Mouse (Mus musculus): ENCODE measurements around the gene Hist1h4a.

The Hist1h4a gene

GRCm38 (mm10) chr13:23739069-23739921 lies 21.7 kb downstream of the Hist1h4a start:
- peak overlapping the region; percentile 81 for H3K4me3 ChIP-seq (replicated peaks; ENCODE audit: low read length)
- TF ChIP-seq POU5F1 (IDR thresholded peaks at IDR 0.05; ENCODE audit: borderline replicate concordance, low read length) (no peak), NANOG (IDR thresholded peaks at IDR 0.05; ENCODE audit: borderline replicate concordance, low read length) (0 out of 2 replicates have a peak, but pooled peaks have one; percentile 26), CTCF (conservative IDR thresholded peaks at IDR 0.05; ENCODE audit: low read length) (no peak)
- H3K4me1 ChIP-seq (replicated peaks; ENCODE audit: low read depth, low read length), result peaks cover 28% of the 10 kb centered on the region
- H3K36me3 ChIP-seq (ENCODE audit: insufficient read depth, low read length), result no peaks in the 10 kb centered on the region
- H3K9me3 ChIP-seq (ENCODE audit: low read length), result no peaks in the 10 kb centered on the region
- H3K27me3 ChIP-seq (ENCODE audit: insufficient read depth, low read length), result no peaks in the 10 kb centered on the region

GRCm38 (mm10) chr13:23738677-23739068 lies 22.4 kb downstream of the Hist1h4a start, which contains the start of gene Hist1h1c:
Hist1h1c (plus strand) TSS chr13:23738808.
- Histone ChIP-seq H3K27me3 (ENCODE audit: insufficient read depth, low read length) (no peaks in the 10 kb centered on the region), H3K4me3 (replicated peaks; ENCODE audit: low read length) (peak within 1 kb of the TSS; percentile 81), H3K36me3 (ENCODE audit: insufficient read depth, low read length) (no peaks in the 10 kb centered on the region), H3K9me3 (ENCODE audit: low read length) (no peaks in the 10 kb centered on the region), H3K4me1 (replicated peaks; ENCODE audit: low read depth, low read length) (peaks cover 22% of the 10 kb centered on the region)
- no peak for TF ChIP-seq CTCF (conservative IDR thresholded peaks at IDR 0.05; ENCODE audit: low read length)
- TF ChIP-seq POU5F1 (IDR thresholded peaks at IDR 0.05; ENCODE audit: borderline replicate concordance, low read length), result no peak
- no peak for TF ChIP-seq NANOG (IDR thresholded peaks at IDR 0.05; ENCODE audit: borderline replicate concordance, low read length)

DNA sequence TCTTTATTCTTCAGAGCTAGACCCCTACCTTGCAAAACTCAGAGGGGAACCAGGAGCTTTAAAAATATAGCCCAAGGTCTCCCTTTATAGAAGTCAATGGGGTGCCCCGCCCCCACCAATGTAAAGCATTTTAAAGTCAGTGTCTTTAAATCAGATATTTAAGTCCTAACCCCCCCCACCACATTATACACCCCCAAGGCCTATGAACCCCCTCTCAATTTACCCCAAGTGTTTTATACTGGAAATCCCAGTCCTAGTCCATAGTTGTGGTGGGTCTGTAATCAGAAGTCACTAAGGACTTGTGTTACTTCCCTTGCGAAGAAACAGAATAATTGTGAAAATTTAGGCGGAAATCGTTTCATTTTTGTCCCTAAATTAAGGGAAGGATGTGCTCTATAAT lies 23.0 kb downstream of the Hist1h4a start:
- H3K4me1 ChIP-seq (replicated peaks; ENCODE audit: low read depth, low read length), result peaks cover 16% of the 10 kb centered on the region
- no peak for TF ChIP-seq POU5F1 (IDR thresholded peaks at IDR 0.05; ENCODE audit: borderline replicate concordance, low read length)
- no peak for TF ChIP-seq NANOG (IDR thresholded peaks at IDR 0.05; ENCODE audit: borderline replicate concordance, low read length)
- no peak for TF ChIP-seq CTCF (conservative IDR thresholded peaks at IDR 0.05; ENCODE audit: low read length)

DNA sequence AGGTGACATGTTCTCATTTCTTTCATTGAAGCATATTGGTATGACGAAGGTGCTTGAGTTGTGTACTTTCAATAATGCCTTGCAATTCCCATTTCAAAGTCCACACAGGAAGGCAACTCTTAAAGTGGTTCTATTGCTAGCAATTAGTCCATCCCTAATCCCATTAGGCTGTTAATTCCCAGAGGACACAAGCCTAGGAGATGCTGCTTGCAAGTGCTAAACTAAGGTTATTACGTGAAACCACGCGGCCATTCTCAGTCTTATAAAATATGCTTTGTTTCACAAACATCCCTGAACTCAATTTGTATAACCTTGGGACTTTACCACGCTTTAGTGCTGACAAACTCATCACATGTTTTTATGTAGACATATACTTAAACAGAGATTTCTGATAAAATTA lies 23.9 kb downstream of the Hist1h4a start:
- no peaks in the 10 kb centered on the region for H3K36me3 ChIP-seq (ENCODE audit: insufficient read depth, low read length)
- no peaks in the 10 kb centered on the region for H3K9me3 ChIP-seq (ENCODE audit: low read length)
- H3K4me1 ChIP-seq (replicated peaks; ENCODE audit: low read depth, low read length), result peaks cover 13% of the 10 kb centered on the region
- no peak overlapping the region for H3K4me3 ChIP-seq (replicated peaks; ENCODE audit: low read length)
- H3K27me3 ChIP-seq (ENCODE audit: insufficient read depth, low read length), result no peaks in the 10 kb centered on the region
- TF ChIP-seq POU5F1 (IDR thresholded peaks at IDR 0.05; ENCODE audit: borderline replicate concordance, low read length) (no peak), CTCF (conservative IDR thresholded peaks at IDR 0.05; ENCODE audit: low read length) (no peak), NANOG (IDR thresholded peaks at IDR 0.05; ENCODE audit: borderline replicate concordance, low read length) (no peak)

More for the DNA sequence above, 23.0 kb downstream of the Hist1h4a start:
- Histone ChIP-seq H3K36me3 (ENCODE audit: insufficient read depth, low read length) (no peaks in the 10 kb centered on the region), H3K4me3 (replicated peaks; ENCODE audit: low read length) (peak overlapping the region; percentile 81), H3K9me3 (ENCODE audit: low read length) (no peaks in the 10 kb centered on the region), H3K27me3 (ENCODE audit: insufficient read depth, low read length) (no peaks in the 10 kb centered on the region)

DNA sequence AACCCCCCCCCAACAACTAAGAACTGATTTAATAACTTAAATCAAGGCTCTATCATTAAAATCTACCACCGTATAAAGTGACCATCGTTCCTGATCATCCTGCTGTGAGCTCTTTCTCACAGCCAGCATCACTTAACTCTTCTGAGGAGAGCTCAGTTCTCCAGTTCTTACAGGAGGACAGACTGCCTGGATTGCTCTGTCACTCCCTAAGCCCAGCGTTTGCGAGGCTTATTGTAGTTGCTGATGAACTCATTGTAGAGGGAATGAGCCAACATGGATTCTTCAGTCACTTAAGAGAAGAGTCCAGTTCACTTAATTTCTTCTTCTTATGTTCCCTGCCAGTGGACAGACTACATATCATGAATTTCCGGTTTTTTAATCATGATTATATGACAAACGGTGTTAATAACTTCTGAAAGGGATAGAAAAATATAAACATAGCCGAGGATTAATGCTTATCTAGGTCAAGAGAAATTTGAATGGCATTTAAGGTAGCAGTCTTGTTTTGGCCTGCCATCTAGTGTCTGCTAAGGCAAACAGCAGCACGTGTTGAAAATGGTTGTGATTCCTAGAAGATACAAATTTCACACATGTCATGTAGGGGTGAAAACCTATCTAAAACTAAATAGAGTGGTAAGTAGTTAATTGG lies 28.8 kb downstream of the Hist1h4a start:
- peaks cover 9% of the 10 kb centered on the region for H3K4me1 ChIP-seq (replicated peaks; ENCODE audit: low read depth, low read length)
- H3K4me3 ChIP-seq (replicated peaks; ENCODE audit: low read length), result no peak overlapping the region
- peaks cover 15% of the 10 kb centered on the region for H3K27me3 ChIP-seq (ENCODE audit: insufficient read depth, low read length)
- H3K36me3 ChIP-seq (ENCODE audit: insufficient read depth, low read length), result no peaks in the 10 kb centered on the region
- no peak for TF ChIP-seq NANOG (IDR thresholded peaks at IDR 0.05; ENCODE audit: borderline replicate concordance, low read length)
- TF ChIP-seq POU5F1 (IDR thresholded peaks at IDR 0.05; ENCODE audit: borderline replicate concordance, low read length), result no peak
- peak; percentile 68 for TF ChIP-seq CTCF (conservative IDR thresholded peaks at IDR 0.05; ENCODE audit: low read length)
- H3K9me3 ChIP-seq (ENCODE audit: low read length), result no peaks in the 10 kb centered on the region

DNA sequence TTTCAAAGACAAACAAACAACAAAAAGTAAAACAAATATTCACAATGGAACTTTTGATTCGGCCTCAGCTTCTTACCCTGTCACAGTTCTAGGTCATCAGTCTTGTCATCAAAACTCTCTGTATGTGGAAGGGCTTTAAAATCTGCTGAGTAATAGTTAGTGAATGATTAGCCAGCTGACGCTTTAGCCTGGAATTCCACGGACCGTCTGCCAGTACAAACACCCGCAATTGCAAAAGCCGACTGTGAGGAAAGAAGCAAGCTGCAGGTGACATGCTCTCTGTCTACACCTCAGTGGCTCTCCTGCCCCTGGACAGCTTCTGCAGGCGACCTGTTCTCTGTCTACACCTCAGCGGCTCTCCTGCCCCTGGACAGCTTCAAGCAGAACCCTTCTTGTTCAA lies 30.6 kb downstream of the Hist1h4a start:
- no peaks in the 10 kb centered on the region for H3K9me3 ChIP-seq (ENCODE audit: low read length)
- H3K4me3 ChIP-seq (replicated peaks; ENCODE audit: low read length), result no peak overlapping the region
- H3K27me3 ChIP-seq (ENCODE audit: insufficient read depth, low read length), result peaks cover 17% of the 10 kb centered on the region
- no peaks in the 10 kb centered on the region for H3K36me3 ChIP-seq (ENCODE audit: insufficient read depth, low read length)
- TF ChIP-seq POU5F1 (IDR thresholded peaks at IDR 0.05; ENCODE audit: borderline replicate concordance, low read length) (no peak), CTCF (conservative IDR thresholded peaks at IDR 0.05; ENCODE audit: low read length) (no peak), NANOG (IDR thresholded peaks at IDR 0.05; ENCODE audit: borderline replicate concordance, low read length) (no peak)
- H3K4me1 ChIP-seq (replicated peaks; ENCODE audit: low read depth, low read length), result peaks cover 5% of the 10 kb centered on the region; the same call in 1 of the 2 replicates

GRCm38 (mm10) chr13:23729706-23730105 lies 31.3 kb downstream of the Hist1h4a start:
- Histone ChIP-seq H3K4me3 (replicated peaks; ENCODE audit: low read length) (no peak overlapping the region), H3K27me3 (ENCODE audit: insufficient read depth, low read length) (peaks cover 17% of the 10 kb centered on the region), H3K9me3 (ENCODE audit: low read length) (no peaks in the 10 kb centered on the region), H3K36me3 (ENCODE audit: insufficient read depth, low read length) (no peaks in the 10 kb centered on the region), H3K4me1 (replicated peaks; ENCODE audit: low read depth, low read length) (peaks cover 5% of the 10 kb centered on the region; the same call in 1 of the 2 replicates)
- TF ChIP-seq CTCF (conservative IDR thresholded peaks at IDR 0.05; ENCODE audit: low read length), result no peak
- no peak for TF ChIP-seq POU5F1 (IDR thresholded peaks at IDR 0.05; ENCODE audit: borderline replicate concordance, low read length)
- no peak for TF ChIP-seq NANOG (IDR thresholded peaks at IDR 0.05; ENCODE audit: borderline replicate concordance, low read length)

DNA sequence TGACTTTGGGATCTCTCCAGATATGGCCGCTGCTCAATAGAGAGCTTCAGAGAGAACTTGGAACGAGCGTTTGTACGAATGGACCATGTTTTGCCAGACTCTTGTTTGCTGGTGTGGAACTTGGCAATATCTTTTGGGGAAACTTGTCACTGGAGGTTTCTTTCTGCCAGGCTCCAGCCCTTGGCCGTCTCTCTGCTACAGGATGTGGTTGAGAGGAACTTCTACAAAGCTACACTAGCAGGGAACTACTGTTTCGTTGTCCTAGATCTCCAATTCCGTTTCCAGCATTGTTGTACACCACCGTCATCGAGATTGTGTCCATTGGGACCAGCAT lies 31.9 kb downstream of the Hist1h4a start:
- Histone ChIP-seq H3K36me3 (ENCODE audit: insufficient read depth, low read length) (no peaks in the 10 kb centered on the region), H3K4me3 (replicated peaks; ENCODE audit: low read length) (no peak overlapping the region), H3K4me1 (replicated peaks; ENCODE audit: low read depth, low read length) (peaks cover 5% of the 10 kb centered on the region; the same call in 1 of the 2 replicates), H3K27me3 (ENCODE audit: insufficient read depth, low read length) (peaks cover 17% of the 10 kb centered on the region), H3K9me3 (ENCODE audit: low read length) (no peaks in the 10 kb centered on the region)
- TF ChIP-seq NANOG (IDR thresholded peaks at IDR 0.05; ENCODE audit: borderline replicate concordance, low read length), result no peak
- TF ChIP-seq POU5F1 (IDR thresholded peaks at IDR 0.05; ENCODE audit: borderline replicate concordance, low read length), result no peak
- TF ChIP-seq CTCF (conservative IDR thresholded peaks at IDR 0.05; ENCODE audit: low read length), result no peak
